Mouse (Mus musculus) testis, adult 2 months (tissue): ENCODE results near the gene Hils1.

Experiments used
- CTCF ChIP-seq: fragments of 200-500 bp; IDR thresholded peaks from 2 replicates; pipeline ENCODE4 v1.5.1; 2012; ENCODE audit warnings: low read depth, mild to moderate bottlenecking, inconsistent platforms, low read length, moderate library complexity; ENCODE audit not compliant: control insufficient read depth, insufficient read depth, insufficient replicate concordance
- POLR2A ChIP-seq: fragments of 200-500 bp; IDR thresholded peaks from 2 replicates; pipeline ENCODE4 v1.6.1; 2012; ENCODE audit warnings: low read depth, mild to moderate bottlenecking, inconsistent platforms, low read length, moderate library complexity; ENCODE audit not compliant: control insufficient read depth

DNA sequence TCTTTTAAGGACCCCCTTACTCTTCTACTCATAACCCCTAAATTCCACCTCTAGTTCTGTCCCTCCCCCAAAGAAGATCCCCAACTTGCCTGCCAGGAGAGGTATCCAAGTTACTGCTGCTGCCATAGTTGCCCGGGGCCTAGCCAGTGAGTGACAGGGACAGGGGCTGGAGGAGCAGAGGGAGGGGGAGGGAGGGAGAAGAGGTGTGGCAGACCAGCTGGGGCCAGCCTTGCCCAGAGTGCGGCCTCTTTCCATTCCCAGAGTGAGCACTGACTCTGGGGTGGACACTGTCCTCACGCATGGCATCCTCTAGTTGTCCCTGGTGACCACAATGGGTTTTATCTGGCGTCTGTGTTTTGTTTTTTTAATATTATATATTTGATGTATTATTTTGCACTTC, 5.9 kb downstream of the Hils1 start:
- TF ChIP-seq CTCF = no peak
- TF ChIP-seq POLR2A = no peak
